Mouse (Mus musculus): ENCODE measurements around the gene Esyt1. TPM values are rescaled to one million over a fixed set of nuclear protein-coding genes. Genes with fewer than 3 reads are reported as not detected.

Esyt1 gene
- polyA plus RNA-seq, 1 experiment: 77.9 TPM

DNA sequence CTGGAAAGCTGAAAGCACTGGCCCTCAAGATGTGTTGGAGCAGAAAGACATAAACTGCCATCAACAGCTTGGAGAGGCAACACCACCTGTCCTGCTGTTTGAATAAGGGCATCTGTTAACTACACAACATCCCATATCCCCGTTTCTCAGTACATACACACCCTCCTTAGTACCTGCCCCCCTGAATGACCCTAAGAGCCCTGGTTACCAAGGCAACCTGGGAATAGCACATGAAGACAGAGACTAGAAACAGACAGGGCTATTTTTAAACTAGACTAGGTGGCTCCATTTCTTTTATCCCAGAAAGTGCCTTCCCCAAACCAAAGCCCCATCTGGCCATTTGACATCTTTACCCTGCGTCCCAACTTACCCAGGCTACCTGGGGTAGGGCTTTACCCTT is 17.4 kb upstream of the Esyt1 start:
- TF ChIP-seq GATA1 (IDR thresholded peaks at IDR 0.05; ENCODE audit: low read length): no peak

DNA sequence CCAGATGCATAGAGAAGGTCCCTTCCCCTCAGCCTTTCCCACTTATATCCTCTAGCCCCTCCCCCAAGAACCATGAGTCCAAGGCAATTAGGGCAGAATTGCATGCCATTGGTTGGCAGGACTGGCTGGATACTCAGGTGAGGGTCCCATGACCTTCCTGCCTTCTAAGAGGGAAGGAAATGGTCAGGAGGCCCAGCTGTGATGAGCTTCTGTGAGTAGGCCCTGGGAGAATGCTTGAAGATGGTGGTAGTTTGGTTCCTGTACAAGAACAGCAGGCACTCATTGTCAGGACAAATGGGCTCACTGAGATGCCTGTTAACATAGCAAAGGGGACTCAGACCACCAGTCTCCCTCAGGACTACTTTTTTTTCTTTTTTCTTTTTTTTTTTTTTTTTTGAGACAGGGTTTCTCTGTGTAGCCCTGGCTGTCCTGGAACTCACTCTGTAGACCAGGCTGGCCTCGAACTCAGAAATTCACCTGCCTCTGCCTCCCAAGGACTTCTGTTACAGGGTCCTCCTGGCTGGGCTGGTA is 12.7 kb upstream of the Esyt1 start:
- no peak for TF ChIP-seq GATA1 (IDR thresholded peaks at IDR 0.05; ENCODE audit: low read length)

- TF ChIP-seq GATA1 (IDR thresholded peaks at IDR 0.05; ENCODE audit: low read length): no peak
Observed at GRCm38 (mm10) chr10:128536266-128536940, 10.7 kb upstream of the Esyt1 start.

DNA sequence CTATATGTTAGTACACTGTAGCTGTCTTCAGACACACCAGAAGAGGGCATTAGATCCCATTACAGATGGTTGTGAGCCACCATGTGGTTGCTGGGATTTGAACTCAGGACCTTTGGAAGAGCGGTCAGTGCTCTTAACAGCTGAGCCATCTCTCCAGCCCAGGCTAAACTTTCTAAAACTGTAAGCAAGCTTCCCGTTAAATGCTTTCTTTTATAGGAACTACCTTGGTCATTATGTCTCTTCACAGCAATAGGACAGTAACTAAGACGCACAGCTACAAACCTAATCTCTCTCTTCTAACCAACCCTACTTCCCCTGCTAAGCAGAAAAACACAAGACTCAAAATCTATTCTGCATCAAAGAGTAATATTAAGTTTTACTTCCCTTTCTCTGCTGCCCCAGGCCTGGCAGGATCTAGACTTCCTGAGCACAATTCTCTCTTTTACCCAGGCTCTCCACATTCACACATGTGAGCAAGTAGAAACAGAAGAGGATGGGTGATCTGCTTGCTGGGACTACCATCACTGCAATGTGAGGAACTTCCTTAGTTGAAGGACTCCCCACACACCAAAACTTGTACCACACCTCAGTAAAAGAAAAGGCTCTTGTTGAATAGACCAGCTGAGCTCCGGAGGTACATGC is 10.1 kb upstream of the Esyt1 start:
- TF ChIP-seq GATA1 (IDR thresholded peaks at IDR 0.05; ENCODE audit: low read length): no peak

GRCm38 (mm10) chr10:128535206-128535605 is 9.5 kb upstream of the Esyt1 start:
- no peak for TF ChIP-seq GATA1 (IDR thresholded peaks at IDR 0.05; ENCODE audit: low read length)

DNA sequence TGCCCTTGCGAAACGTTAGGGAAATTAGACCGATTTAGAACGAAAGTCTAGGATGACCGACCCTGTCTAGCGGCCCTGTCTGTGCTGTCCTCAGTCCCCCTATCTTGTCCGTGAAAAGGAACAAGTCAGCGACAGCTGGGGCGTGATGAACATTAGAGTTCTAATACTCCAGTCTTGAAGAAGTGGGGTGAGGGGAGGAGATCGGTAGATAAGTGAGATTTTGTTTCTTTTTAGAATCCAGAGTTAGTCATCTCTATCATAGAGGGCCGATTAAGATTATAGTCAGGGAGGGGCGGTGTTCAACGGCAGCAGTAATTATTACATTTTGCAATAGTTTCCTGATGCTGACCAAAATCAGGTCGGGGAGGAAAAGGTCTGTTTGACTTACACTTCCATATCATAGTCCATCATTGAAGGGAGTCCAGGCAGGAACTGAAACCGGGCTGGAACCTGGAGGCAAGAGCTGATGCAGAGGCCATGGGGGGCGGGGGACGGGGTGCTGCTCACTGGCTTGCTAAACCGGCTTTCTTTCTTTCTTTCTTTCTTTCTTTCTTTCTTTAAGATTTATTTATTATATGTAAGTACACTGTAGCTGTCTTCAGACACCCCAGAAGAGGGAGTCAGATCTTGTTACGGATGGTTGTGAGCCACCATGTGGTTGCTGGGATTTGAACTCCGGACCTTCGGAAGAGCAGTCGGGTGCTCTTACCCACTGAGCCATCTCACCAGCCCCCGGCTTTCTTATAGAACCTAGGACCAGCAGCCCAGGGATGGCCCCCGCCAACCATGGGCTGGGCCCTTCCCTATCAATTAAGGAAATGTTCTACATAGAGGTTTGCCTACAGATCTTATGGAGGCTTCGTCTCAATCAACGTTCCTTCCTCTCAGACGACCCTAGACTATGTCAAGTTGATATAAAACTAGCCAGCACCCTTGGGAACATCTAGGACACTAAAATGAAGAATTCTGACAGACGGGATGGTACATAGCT is 990 bp upstream of the Esyt1 start:
- no peak for TF ChIP-seq GATA1 (IDR thresholded peaks at IDR 0.05; ENCODE audit: low read length)

DNA sequence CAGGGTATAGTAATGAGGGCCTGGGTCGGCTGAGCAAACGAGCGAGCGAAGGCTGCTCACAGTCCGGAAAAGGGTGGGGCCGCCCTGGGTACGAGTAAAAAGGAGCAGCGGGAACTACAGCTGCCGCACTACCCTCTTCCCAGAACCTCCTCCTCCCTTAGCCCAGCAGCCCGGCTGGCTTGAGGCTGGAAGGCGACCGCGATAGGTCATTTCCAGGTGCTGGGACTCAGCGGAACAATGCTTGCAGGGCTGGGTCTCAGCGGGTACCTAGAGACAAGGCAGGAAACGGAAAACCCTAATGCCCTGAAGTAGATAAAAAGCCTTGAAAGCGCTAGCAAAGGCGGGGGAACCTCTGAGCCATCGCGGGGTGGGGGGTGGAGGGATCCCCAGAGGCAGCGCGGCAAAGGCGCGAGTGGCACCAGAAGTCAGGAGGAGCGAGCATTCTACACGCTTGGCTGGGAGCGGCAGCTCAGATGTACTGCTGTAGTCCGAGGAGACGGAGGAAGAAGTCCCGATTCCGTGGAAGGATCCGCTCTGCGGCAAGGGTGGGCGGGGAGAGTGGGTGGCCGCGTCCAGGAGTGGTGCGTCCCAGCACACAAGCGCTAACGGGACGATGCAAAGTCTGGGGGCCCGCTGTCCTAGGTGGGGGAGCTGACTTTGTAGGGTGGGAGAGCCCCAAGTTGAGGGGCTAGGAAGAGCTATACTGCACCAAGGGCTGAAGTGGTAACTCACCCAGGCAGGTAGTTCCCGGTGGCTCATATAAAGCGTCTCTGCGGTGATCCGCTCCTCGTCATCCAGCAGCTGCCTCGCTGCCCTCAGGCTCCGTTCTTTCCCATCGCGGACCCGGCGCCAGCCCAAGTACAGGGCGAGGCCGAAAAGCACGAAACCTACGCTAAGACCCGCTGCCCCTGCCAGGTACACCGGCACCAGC is 674 bp downstream of the Esyt1 start:
- no peak for TF ChIP-seq GATA1 (IDR thresholded peaks at IDR 0.05; ENCODE audit: low read length)

DNA sequence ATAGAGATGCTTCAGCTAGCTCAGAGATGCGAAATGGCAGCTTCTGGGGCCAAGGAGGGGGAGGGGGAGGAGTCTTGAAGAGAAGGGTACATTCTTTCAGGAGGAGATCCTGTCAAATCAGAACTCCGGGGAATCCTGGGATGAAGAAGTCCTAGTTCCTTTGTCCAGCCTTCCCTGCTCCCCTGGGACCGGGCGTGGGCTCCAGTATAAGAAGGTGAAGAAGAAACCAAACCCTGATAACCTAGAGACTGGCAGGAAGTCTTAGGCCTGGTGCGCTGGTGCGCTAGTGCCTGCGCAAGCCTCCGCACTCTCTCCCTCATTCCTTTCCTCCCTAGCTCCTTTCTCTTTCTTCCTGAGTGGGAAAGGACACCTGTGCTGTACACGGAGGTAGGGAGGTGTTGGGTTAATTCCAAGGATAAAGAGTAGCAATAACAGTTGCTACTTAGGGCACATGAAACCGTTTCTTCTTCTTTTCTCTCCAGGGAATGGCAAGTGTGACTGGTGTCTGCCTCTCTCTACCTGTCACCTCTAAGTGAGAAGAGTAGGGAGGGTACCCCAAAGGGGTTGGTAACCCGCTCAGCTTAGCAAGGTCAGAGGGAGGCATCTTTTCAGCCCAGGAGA is 1.4 kb downstream of the Esyt1 start:
- no peak for TF ChIP-seq GATA1 (IDR thresholded peaks at IDR 0.05; ENCODE audit: low read length)

- no peak for TF ChIP-seq GATA1 (IDR thresholded peaks at IDR 0.05; ENCODE audit: low read length)
Observed at GRCm38 (mm10) chr10:128522351-128522750, 3.3 kb downstream of the Esyt1 start.

GRCm38 (mm10) chr10:128520591-128520990 is 5.1 kb downstream of the Esyt1 start:
- no peak for TF ChIP-seq GATA1 (IDR thresholded peaks at IDR 0.05; ENCODE audit: low read length)

- no peak for TF ChIP-seq GATA1 (IDR thresholded peaks at IDR 0.05; ENCODE audit: low read length)
Observed at GRCm38 (mm10) chr10:128518833-128519232, 6.8 kb downstream of the Esyt1 start.

GRCm38 (mm10) chr10:128516677-128517076 is 9.0 kb downstream of the Esyt1 start:
- TF ChIP-seq GATA1 (IDR thresholded peaks at IDR 0.05; ENCODE audit: low read length): no peak

GRCm38 (mm10) chr10:128516029-128516428 is 9.6 kb downstream of the Esyt1 start:
- TF ChIP-seq GATA1 (IDR thresholded peaks at IDR 0.05; ENCODE audit: low read length): no peak

- no peak for TF ChIP-seq GATA1 (IDR thresholded peaks at IDR 0.05; ENCODE audit: low read length)
Observed at GRCm38 (mm10) chr10:128515044-128515443, 10.6 kb downstream of the Esyt1 start.

Data from G1E-ER4 (cell line).